Mouse (Mus musculus): ENCODE results near the gene Zfp341. TPM values are rescaled to one million over a fixed set of nuclear protein-coding genes. Genes with fewer than 3 reads are reported as not detected.
A peak's percentile ranks its signal among the peaks of the same experiment; 100 is the strongest.

Gene Zfp341
- polyA plus RNA-seq, 1 experiment from 2014 or later = 0.69 TPM

GRCm38 (mm10) chr2:154646634-154647033 lies 33.5 kb downstream of the Zfp341 start:
- no peak for ATAC-seq
- Histone ChIP-seq H3K27me3 (replicated peaks) (no peaks in the 10 kb centered on the region), H3K9me3 (no peaks in the 10 kb centered on the region), H3K36me3 (no peaks in the 10 kb centered on the region; the same call in 1 of the 2 replicates), H3K9ac (no peak overlapping the region), H3K4me2 (replicated peaks) (no peak overlapping the region), H3K4me3 (replicated peaks) (no peak overlapping the region), H3K27ac (no peak overlapping the region), H3K4me1 (replicated peaks) (no peaks in the 10 kb centered on the region)
- 78% methylated on average over 5 of the region's 5 CpGs for WGBS

GRCm38 (mm10) chr2:154648086-154648485 lies 35.0 kb downstream of the Zfp341 start:
- Histone ChIP-seq H3K27me3 (replicated peaks) (no peaks in the 10 kb centered on the region), H3K9ac (no peak overlapping the region), H3K4me2 (replicated peaks) (no peak overlapping the region), H3K27ac (no peak overlapping the region), H3K9me3 (no peaks in the 10 kb centered on the region), H3K4me1 (replicated peaks) (no peaks in the 10 kb centered on the region), H3K36me3 (no peaks in the 10 kb centered on the region; the same call in 1 of the 2 replicates), H3K4me3 (replicated peaks) (no peak overlapping the region)
- ATAC-seq = no peak
- 20% methylated on average over 3 of the region's 3 CpGs for WGBS

- no peak overlapping the region for H3K9ac ChIP-seq
- no peaks in the 10 kb centered on the region for H3K27me3 ChIP-seq (replicated peaks)
- no peak overlapping the region for H3K4me2 ChIP-seq (replicated peaks)
- H3K4me1 ChIP-seq (replicated peaks) = no peaks in the 10 kb centered on the region
- 76% methylated on average over 3 of the region's 3 CpGs for WGBS
- H3K9me3 ChIP-seq = no peaks in the 10 kb centered on the region
- no peak for ATAC-seq
- H3K27ac ChIP-seq = no peak overlapping the region; the same call in 1 of the 2 replicates
- H3K36me3 ChIP-seq = no peaks in the 10 kb centered on the region; the same call in 1 of the 2 replicates
- H3K4me3 ChIP-seq (replicated peaks) = no peak overlapping the region
Measured at GRCm38 (mm10) chr2:154650404-154650803, 37.3 kb downstream of the Zfp341 start.

- Histone ChIP-seq H3K4me3 (replicated peaks) (no peak within 1 kb of the TSS), H3K4me1 (replicated peaks) (0 out of 2 replicates have a peak, but pooled peaks cover 2% of the 10 kb centered on the region), H3K36me3 (no peaks in the 10 kb centered on the region), H3K4me2 (replicated peaks) (peak within 1 kb of the TSS; percentile 37), H3K9me3 (no peaks in the 10 kb centered on the region), H3K27ac (peak within 1 kb of the TSS; percentile 69), H3K9ac (no peak within 1 kb of the TSS), H3K27me3 (replicated peaks) (no peaks in the 10 kb centered on the region)
- peak; percentile 86 for ATAC-seq
- WGBS = 37% methylated on average over 8 of the region's 8 CpGs
Measured at GRCm38 (mm10) chr2:154651363-154651762, 38.3 kb downstream of the Zfp341 start, which contains the start of gene Chmp4b. Gene Chmp4b, plus strand, starts transcription at chr2:154651705.

- no peaks in the 10 kb centered on the region for H3K9me3 ChIP-seq
- ATAC-seq = no peak
- H3K36me3 ChIP-seq = no peaks in the 10 kb centered on the region
- H3K4me2 ChIP-seq (replicated peaks) = no peak overlapping the region
- H3K4me1 ChIP-seq (replicated peaks) = peaks cover 15% of the 10 kb centered on the region
- H3K27me3 ChIP-seq (replicated peaks) = no peaks in the 10 kb centered on the region
- no peak overlapping the region for H3K27ac ChIP-seq
- 94% methylated on average over 12 of the region's 12 CpGs for WGBS
- no peak overlapping the region for H3K4me3 ChIP-seq (replicated peaks)
- no peak overlapping the region for H3K9ac ChIP-seq
Measured at GRCm38 (mm10) chr2:154654976-154655375, 41.9 kb downstream of the Zfp341 start.

GRCm38 (mm10) chr2:154655878-154656414 lies 42.8 kb downstream of the Zfp341 start:
- peaks cover 15% of the 10 kb centered on the region for H3K4me1 ChIP-seq (replicated peaks)
- peak overlapping the region; percentile 48 for H3K4me2 ChIP-seq (replicated peaks)
- H3K36me3 ChIP-seq = no peaks in the 10 kb centered on the region; the same call in 1 of the 2 replicates
- peak overlapping the region; percentile 8; the same call in 1 of the 2 replicates for H3K9ac ChIP-seq
- no peak for ATAC-seq
- peak overlapping the region; percentile 40; the same call in 1 of the 2 replicates for H3K27ac ChIP-seq
- H3K9me3 ChIP-seq = no peaks in the 10 kb centered on the region
- no peaks in the 10 kb centered on the region for H3K27me3 ChIP-seq (replicated peaks)
- WGBS = 74% methylated on average over 2 of the region's 2 CpGs
- H3K4me3 ChIP-seq (replicated peaks) = peak overlapping the region; percentile 85; the same call in 1 of the 2 replicates

- Histone ChIP-seq H3K4me3 (replicated peaks) (peak overlapping the region; percentile 85), H3K36me3 (no peaks in the 10 kb centered on the region; the same call in 1 of the 2 replicates), H3K9ac (peak overlapping the region; percentile 87), H3K4me1 (replicated peaks) (peaks cover 15% of the 10 kb centered on the region), H3K4me2 (replicated peaks) (peak overlapping the region; percentile 68), H3K9me3 (no peaks in the 10 kb centered on the region), H3K27me3 (replicated peaks) (no peaks in the 10 kb centered on the region), H3K27ac (peak overlapping the region; percentile 86)
- under 1% methylated on average over 67 of the region's 67 CpGs for WGBS
- peak; percentile 99 for ATAC-seq
Measured at GRCm38 (mm10) chr2:154656710-154657485, 43.8 kb downstream of the Zfp341 start.

- H3K4me1 ChIP-seq (replicated peaks) = peaks cover 15% of the 10 kb centered on the region
- H3K9me3 ChIP-seq = no peaks in the 10 kb centered on the region
- H3K4me2 ChIP-seq (replicated peaks) = peak overlapping the region; percentile 68
- no peaks in the 10 kb centered on the region; the same call in 1 of the 2 replicates for H3K36me3 ChIP-seq
- peak overlapping the region; percentile 87 for H3K9ac ChIP-seq
- 3% methylated on average over 12 of the region's 12 CpGs for WGBS
- peak; percentile 50 for ATAC-seq
- H3K27ac ChIP-seq = peak overlapping the region; percentile 86
- no peaks in the 10 kb centered on the region for H3K27me3 ChIP-seq (replicated peaks)
- peak overlapping the region; percentile 85 for H3K4me3 ChIP-seq (replicated peaks)
Measured at GRCm38 (mm10) chr2:154657486-154658237, 44.6 kb downstream of the Zfp341 start.

- Histone ChIP-seq H3K27ac (peak overlapping the region; percentile 22; the same call in 1 of the 2 replicates), H3K4me3 (replicated peaks) (peak overlapping the region; percentile 10)
Measured at GRCm38 (mm10) chr2:154659070-154659469, 46.0 kb downstream of the Zfp341 start.

GRCm38 (mm10) chr2:154659531-154660074 lies 46.5 kb downstream of the Zfp341 start:
- Histone ChIP-seq H3K4me3 (replicated peaks) (no peak overlapping the region), H3K36me3 (no peaks in the 10 kb centered on the region; the same call in 1 of the 2 replicates), H3K9me3 (no peaks in the 10 kb centered on the region), H3K4me1 (replicated peaks) (peaks cover 15% of the 10 kb centered on the region), H3K4me2 (replicated peaks) (peak overlapping the region; percentile 68), H3K9ac (no peak overlapping the region), H3K27ac (no peak overlapping the region), H3K27me3 (replicated peaks) (no peaks in the 10 kb centered on the region)
- WGBS = 93% methylated on average over 5 of the region's 5 CpGs
- no peak for ATAC-seq

More at GRCm38 (mm10) chr2:154659070-154659469, 46.0 kb downstream of the Zfp341 start:
- peaks cover 15% of the 10 kb centered on the region for H3K4me1 ChIP-seq (replicated peaks)
- H3K27me3 ChIP-seq (replicated peaks) = no peaks in the 10 kb centered on the region
- no peak overlapping the region for H3K9ac ChIP-seq
- no peaks in the 10 kb centered on the region for H3K9me3 ChIP-seq
- no peaks in the 10 kb centered on the region; the same call in 1 of the 2 replicates for H3K36me3 ChIP-seq
- ATAC-seq = no peak
- WGBS = 85% methylated on average over 4 of the region's 4 CpGs
- H3K4me2 ChIP-seq (replicated peaks) = peak overlapping the region; percentile 68

- no peaks in the 10 kb centered on the region for H3K27me3 ChIP-seq (replicated peaks)
- no peaks in the 10 kb centered on the region for H3K36me3 ChIP-seq
- WGBS = 82% methylated on average over 7 of the region's 7 CpGs
- ATAC-seq = no peak
- no peak overlapping the region for H3K27ac ChIP-seq
- H3K4me2 ChIP-seq (replicated peaks) = no peak overlapping the region
- 0 out of 2 replicates have a peak, but pooled peaks cover 2% of the 10 kb centered on the region for H3K4me1 ChIP-seq (replicated peaks)
- H3K9me3 ChIP-seq = no peaks in the 10 kb centered on the region
- no peak overlapping the region for H3K4me3 ChIP-seq (replicated peaks)
- H3K9ac ChIP-seq = no peak overlapping the region
Measured at GRCm38 (mm10) chr2:154668680-154669079, 55.6 kb downstream of the Zfp341 start.
